Mouse (Mus musculus) C2C12 (cell line): ENCODE results near the gene Pdgfc.

Source experiments
- CEBPB ChIP-seq: IDR thresholded peaks from one replicate; pipeline ENCODE4 v1.6.1; 2011; ENCODE audit warnings: low read depth, mild to moderate bottlenecking, control low read depth, moderate library complexity
- CTCF ChIP-seq: IDR thresholded peaks from one replicate; pipeline ENCODE4 v1.5.1; 2011; ENCODE audit not compliant: control insufficient read depth, insufficient read depth, insufficient read length
- MAX ChIP-seq: IDR thresholded peaks from one replicate; pipeline ENCODE4 v1.6.1; 2011; ENCODE audit warnings: mild to moderate bottlenecking, control low read depth
- MYOD1 ChIP-seq: IDR thresholded peaks from one replicate; pipeline ENCODE4 v1.6.1; 2011; ENCODE audit warnings: low read depth; ENCODE audit not compliant: control insufficient read depth, insufficient read length
- MYOG ChIP-seq: IDR thresholded peaks from one replicate; pipeline ENCODE4 v1.6.1; 2011; ENCODE audit not compliant: control insufficient read depth, insufficient read length; ENCODE audit errors: extremely low read depth
- USF1 ChIP-seq: IDR thresholded peaks from one replicate; pipeline ENCODE4 v1.6.1; 2011; ENCODE audit warnings: low read depth, mild to moderate bottlenecking, control low read depth, moderate library complexity

DNA sequence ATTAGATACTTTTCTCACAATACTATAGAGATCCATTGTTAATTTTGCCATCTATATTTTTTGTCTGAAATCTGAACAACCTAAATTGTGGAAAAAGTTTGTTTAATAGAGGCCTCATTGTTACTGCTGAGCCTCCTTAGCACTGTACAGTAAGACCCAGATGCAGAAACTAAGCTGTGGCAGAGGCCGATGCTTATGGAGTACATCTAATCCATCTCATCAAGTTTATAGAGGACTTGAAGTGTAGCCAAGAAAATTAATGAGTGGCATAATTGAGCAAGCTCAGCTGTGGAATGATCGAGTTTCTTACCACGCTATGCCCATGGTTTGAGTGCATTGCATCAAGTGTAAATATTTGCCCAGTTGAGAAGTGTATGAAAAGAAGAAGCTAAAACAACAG lies 175.4 kb downstream of the Pdgfc start:
- TF ChIP-seq CTCF (no peak), CEBPB (no peak), MYOD1 (no peak), USF1 (no peak), MYOG (no peak), MAX (no peak)
